Mouse (Mus musculus) effector memory CD4-positive, alpha-beta T cell, adult 7 months (primary cell): ENCODE results near the gene Lpar6. TPM values are rescaled to one million over a fixed set of nuclear protein-coding genes. Genes with fewer than 3 reads are reported as not detected.

Experiments used
- polyA plus RNA-seq: library from polyadenylated mRNA; unstranded; fragments of 100-300 nt; shearing (Covaris generic); gene quantifications from one replicate; pipeline ENCODE4 v1.2.1, GENCODE M21; 2017

Gene Lpar6
- polyA plus RNA-seq: 13.8 TPM

DNA sequence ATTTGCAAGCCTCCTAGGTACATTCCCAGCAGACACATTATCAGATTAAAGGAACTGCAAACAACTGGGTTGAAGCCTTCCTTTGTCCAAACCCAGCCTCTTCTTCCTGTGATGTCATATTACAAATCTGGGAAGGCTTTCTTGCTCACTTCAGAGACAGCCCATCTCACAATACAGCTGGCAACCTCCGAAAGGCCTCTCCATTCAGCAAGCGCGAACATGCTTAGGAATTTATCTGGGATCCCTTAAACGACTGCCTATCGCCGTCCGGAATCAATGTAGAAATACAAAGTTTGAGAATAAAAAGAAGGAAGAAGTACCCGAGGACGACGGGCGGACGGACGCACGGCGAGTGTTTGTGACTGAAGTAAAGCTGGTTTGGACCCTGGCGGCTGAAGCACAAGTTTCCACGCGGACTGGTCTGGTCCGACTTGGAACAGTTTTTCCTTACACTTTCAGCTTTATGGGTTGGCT is at the start of gene Lpar6:
Gene Lpar6, plus strand, starts transcription at position 48 of the 474 bp plus-strand sequence.

Other genes with a start within 250 kb of the Lpar6 start
- gene Cysltr2, start 188.8 kb upstream of the Lpar6 start, polyA plus RNA-seq: 78.5 TPM
- 73.2 TPM for gene Rcbtb2, start 114.9 kb upstream of the Lpar6 start, polyA plus RNA-seq
- 64.2 TPM for gene Rb1, start 87.9 kb downstream of the Lpar6 start, polyA plus RNA-seq
- 1,108 TPM for gene Itm2b, start 147.4 kb downstream of the Lpar6 start, polyA plus RNA-seq